ENCODE assay signal across 10 mouse cellular contexts in the genomic region with DNA sequence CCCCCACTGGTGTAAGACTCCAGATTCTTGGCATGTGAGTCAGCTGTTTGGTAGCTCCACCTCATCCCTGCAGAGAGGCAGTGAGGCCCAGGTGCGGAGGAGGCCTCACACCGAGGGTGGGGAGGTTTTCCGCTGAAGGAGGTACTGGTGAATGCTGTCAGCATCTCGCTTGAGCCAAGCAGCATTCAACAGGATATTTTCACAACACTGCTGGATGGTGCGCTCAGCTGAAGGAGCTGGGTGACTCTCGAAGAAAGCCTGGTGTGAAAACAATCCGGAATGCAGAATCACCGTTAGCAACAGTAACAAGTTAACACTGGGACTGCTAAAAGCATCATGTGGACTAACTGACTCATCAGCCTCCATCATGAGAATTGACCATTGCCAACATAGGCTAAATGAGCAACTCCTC. TPM values are rescaled to one million over a fixed set of nuclear protein-coding genes. Genes with fewer than 3 reads are reported as not detected.
DNase-seq lines count a peak whose midpoint lies in the region; ATAC-seq and TF ChIP-seq lines count a peak whose summit lies in the region.
"Had no signal": no experiment of that assay in that cellular context is flagged by ENCODE, and none has a peak within 500 bp of the region (broad histone marks: within the 10 kb centered on the region; RNA-seq: fewer than 3 reads in every experiment).

No protein-coding gene starts in this region.

- peak; percentile 79 for DNase-seq in heart, embryonic 10.5 days (ENCODE audit: low spot score)
- peak; percentile 10 to 37 for DNase-seq in frontal cortex, postnatal 25 days (ENCODE audit: low spot score in 2 of 2)
- peak; percentile 8 for DNase-seq in lung, postnatal 10 days
- DNase-seq in liver, postnatal 0 days, result no peak
- no peak for DNase-seq in spleen, adult 18-20 months
- no peak for DNase-seq in spleen, postnatal 4 days (ENCODE audit: low spot score in 2 of 2)

- no peak overlapping the region for H3K4me3 ChIP-seq in heart, embryonic 10.5 days
- H3K4me3 ChIP-seq in heart, embryonic 11.5 days (ENCODE audit: low read depth, low read length), result no peak overlapping the region
- no peak overlapping the region for H3K4me3 ChIP-seq in ES-Bruce4 (ENCODE audit: low read depth, low read length)
- no peak overlapping the region for H3K4me3 ChIP-seq in liver, postnatal 0 days (ENCODE audit: low read depth, low read length)

- no peaks in the 10 kb centered on the region for H3K27me3 ChIP-seq in heart, embryonic 10.5 days (ENCODE audit: insufficient read depth, poor library complexity, severe bottlenecking)
- no peaks in the 10 kb centered on the region for H3K27me3 ChIP-seq in heart, embryonic 11.5 days (ENCODE audit: control insufficient read depth, insufficient read depth, low read length)
- no peaks in the 10 kb centered on the region for H3K27me3 ChIP-seq in ES-Bruce4 (ENCODE audit: control insufficient read depth, insufficient read depth, low read length, poor library complexity, severe bottlenecking)
- H3K27me3 ChIP-seq in liver, postnatal 0 days (ENCODE audit: insufficient read depth, low read length), result no peaks in the 10 kb centered on the region
- H3K27me3 ChIP-seq: CH12.LX had no signal

- H3K27ac ChIP-seq in heart, embryonic 10.5 days, result no peak overlapping the region
- H3K27ac ChIP-seq in heart, embryonic 11.5 days (ENCODE audit: low read depth, low read length), result no peak overlapping the region
- peak overlapping the region; percentile 55; the same call in 1 of the 2 replicates for H3K27ac ChIP-seq in ES-Bruce4 (ENCODE audit: insufficient read depth, low read length)
- H3K27ac ChIP-seq in liver, postnatal 0 days (ENCODE audit: low read depth), result no peak overlapping the region
- H3K27ac ChIP-seq: hindbrain, postnatal 0 days had no signal

- peak; percentile 50; the same call in 1 of the 2 replicates for TF ChIP-seq EP300 in ES-Bruce4 (IDR thresholded peaks at IDR 0.05; ENCODE audit: insufficient read depth, low read depth, low read length)
- TF ChIP-seq EP300 in liver, postnatal 0 days (IDR thresholded peaks at IDR 0.05; ENCODE audit: low read depth), result no peak

- WGBS in heart, embryonic 10.5 days, result 69% methylated on average over 8 of the region's 8 CpGs
- WGBS in heart, embryonic 11.5 days (ENCODE audit: insufficient replicate concordance), result 57% methylated on average over 8 of the region's 8 CpGs
- 87% methylated on average over 8 of the region's 8 CpGs for WGBS in liver, postnatal 0 days (ENCODE audit: insufficient replicate concordance)

- H3K4me1 ChIP-seq in heart, embryonic 10.5 days, result no peaks in the 10 kb centered on the region; the same call in 1 of the 2 replicates
- no peaks in the 10 kb centered on the region for H3K4me1 ChIP-seq in heart, embryonic 11.5 days (ENCODE audit: control insufficient read depth, insufficient read depth, low read length)
- no peaks in the 10 kb centered on the region for H3K4me1 ChIP-seq in ES-Bruce4 (ENCODE audit: control insufficient read depth, insufficient read depth, low read length)
- H3K4me1 ChIP-seq in liver, postnatal 0 days (ENCODE audit: insufficient read depth), result no peaks in the 10 kb centered on the region

- TF ChIP-seq POLR2A in ES-Bruce4 (IDR thresholded peaks at IDR 0.05; ENCODE audit: insufficient read depth, low read length), result no peak

- TF ChIP-seq CTCF in ES-Bruce4 (IDR thresholded peaks at IDR 0.05; ENCODE audit: low read depth, low read length), result no peak
- TF ChIP-seq CTCF in liver, postnatal 0 days (IDR thresholded peaks at IDR 0.05; ENCODE audit: low read depth), result no peak

- peaks cover 54% of the 10 kb centered on the region for H3K36me3 ChIP-seq in heart, embryonic 10.5 days
- peaks cover 7% of the 10 kb centered on the region for H3K36me3 ChIP-seq in heart, embryonic 11.5 days (ENCODE audit: control insufficient read depth, insufficient read depth, low read length)
- peaks cover 30% of the 10 kb centered on the region for H3K36me3 ChIP-seq in ES-Bruce4 (ENCODE audit: control insufficient read depth, insufficient read depth, low read length, poor library complexity, severe bottlenecking)
- peaks cover 23% of the 10 kb centered on the region for H3K36me3 ChIP-seq in liver, postnatal 0 days (replicated peaks; ENCODE audit: insufficient read depth, low read length)

- H3K4me2 ChIP-seq in heart, embryonic 11.5 days, result no peak overlapping the region
- no peak overlapping the region for H3K4me2 ChIP-seq in liver, postnatal 0 days (ENCODE audit: low read depth, low read length)

- H3K9me3 ChIP-seq in heart, embryonic 10.5 days, result no peaks in the 10 kb centered on the region
- no peaks in the 10 kb centered on the region for H3K9me3 ChIP-seq in heart, embryonic 11.5 days (replicated peaks; ENCODE audit: control insufficient read depth, low read length)
- H3K9me3 ChIP-seq in ES-Bruce4 (replicated peaks; ENCODE audit: control insufficient read depth, insufficient read depth, low read length, poor library complexity, severe bottlenecking), result no peaks in the 10 kb centered on the region
- no peaks in the 10 kb centered on the region for H3K9me3 ChIP-seq in liver, postnatal 0 days (ENCODE audit: low read length)

- no peak overlapping the region for H3K9ac ChIP-seq in heart, embryonic 11.5 days (ENCODE audit: low read depth, low read length)
- H3K9ac ChIP-seq in ES-Bruce4 (ENCODE audit: low read depth, poor library complexity, severe bottlenecking), result no peak overlapping the region
- no peak overlapping the region for H3K9ac ChIP-seq in liver, postnatal 0 days (replicated peaks)

- ATAC-seq in heart, embryonic 11.5 days (replicated peaks; ENCODE audit: insufficient number of reproducible peaks, low FRiP score, low TSS enrichment), result no peak
- no peak for ATAC-seq in liver, postnatal 0 days
- ATAC-seq: hindbrain, postnatal 0 days had no signal

RNA-seq across cellular contexts. Expression of a gene that starts 19.3 kb away (rescaled TPM):
- polyA plus RNA-seq in heart, embryonic 10.5 days (2016; fragmentation: Nextera tagmentation; extraction: Ambion mirVana), result 50.6 and 72.2 TPM in 2 replicates
- 61.2 and 63.6 TPM in 2 replicates for polyA plus RNA-seq in heart, embryonic 11.5 days (2014; fragmentation: Nextera tagmentation; extraction: Ambion mirVana)
- polyA plus RNA-seq in ES-Bruce4 (2011; ENCODE audit: insufficient read depth, insufficient read length, low read depth, missing spikeins), result 316 and 345 TPM in 2 replicates
- 12.1 and 12.3 TPM in 2 replicates for polyA plus RNA-seq in liver, postnatal 0 days (2015; fragmentation: Nextera tagmentation; extraction: Ambion mirVana)

RNA-seq across cellular contexts. Expression of a gene that starts 55.7 kb away (rescaled TPM):
- polyA plus RNA-seq in heart, embryonic 10.5 days (2016; fragmentation: Nextera tagmentation; extraction: Ambion mirVana), result 7.6 and 8.4 TPM in 2 replicates
- polyA plus RNA-seq in heart, embryonic 11.5 days (2014; fragmentation: Nextera tagmentation; extraction: Ambion mirVana), result 5.7 and 6.8 TPM in 2 replicates
- 5.4 and 6.1 TPM in 2 replicates for polyA plus RNA-seq in ES-Bruce4 (2011; ENCODE audit: insufficient read depth, insufficient read length, low read depth, missing spikeins)
- polyA plus RNA-seq in liver, postnatal 0 days (2015; fragmentation: Nextera tagmentation; extraction: Ambion mirVana), result 1.6 and 1.8 TPM in 2 replicates

Comparison
In these comparisons a context has a peak if more than half of its experiments do, and no peak if none do; other contexts are left out.
1. DNase-seq: peak in heart, embryonic 10.5 days (single experiment), frontal cortex, postnatal 25 days (2 of 2) and lung, postnatal 10 days (single experiment); none in liver, postnatal 0 days (single experiment), spleen, adult 18-20 months (0 of 2) and spleen, postnatal 4 days (0 of 2).